Mouse (Mus musculus): Measurements from ENCODE around the gene Acot11.

- TF ChIP-seq CTCF (conservative IDR thresholded peaks at IDR 0.05 in 1 of 2, IDR thresholded peaks at IDR 0.05 in 1 of 2; ENCODE audit: low read depth in 2 of 2, low read length in 2 of 2) (no peak), MAX (IDR thresholded peaks at IDR 0.05; ENCODE audit: low read length) (no peak), POLR2A (IDR thresholded peaks at IDR 0.05; ENCODE audit: low read depth, low read length) (no peak), SIN3A (IDR thresholded peaks at IDR 0.05; ENCODE audit: low read length) (no peak), NRF1 (IDR thresholded peaks at IDR 0.05; ENCODE audit: low read depth, low read length) (no peak), CHD1 (IDR thresholded peaks at IDR 0.05; ENCODE audit: low read depth, low read length) (no peak), EP300 (IDR thresholded peaks at IDR 0.05; ENCODE audit: low read length) (no peak), CHD2 (IDR thresholded peaks at IDR 0.05; ENCODE audit: low read length) (no peak)
Measured at GRCm38 (mm10) chr4:106720631-106721030, 84.2 kb downstream of the Acot11 start.

Measured in CH12.LX (cell line).